Mouse (Mus musculus): Measurements from ENCODE around the gene Aff4.

DNA sequence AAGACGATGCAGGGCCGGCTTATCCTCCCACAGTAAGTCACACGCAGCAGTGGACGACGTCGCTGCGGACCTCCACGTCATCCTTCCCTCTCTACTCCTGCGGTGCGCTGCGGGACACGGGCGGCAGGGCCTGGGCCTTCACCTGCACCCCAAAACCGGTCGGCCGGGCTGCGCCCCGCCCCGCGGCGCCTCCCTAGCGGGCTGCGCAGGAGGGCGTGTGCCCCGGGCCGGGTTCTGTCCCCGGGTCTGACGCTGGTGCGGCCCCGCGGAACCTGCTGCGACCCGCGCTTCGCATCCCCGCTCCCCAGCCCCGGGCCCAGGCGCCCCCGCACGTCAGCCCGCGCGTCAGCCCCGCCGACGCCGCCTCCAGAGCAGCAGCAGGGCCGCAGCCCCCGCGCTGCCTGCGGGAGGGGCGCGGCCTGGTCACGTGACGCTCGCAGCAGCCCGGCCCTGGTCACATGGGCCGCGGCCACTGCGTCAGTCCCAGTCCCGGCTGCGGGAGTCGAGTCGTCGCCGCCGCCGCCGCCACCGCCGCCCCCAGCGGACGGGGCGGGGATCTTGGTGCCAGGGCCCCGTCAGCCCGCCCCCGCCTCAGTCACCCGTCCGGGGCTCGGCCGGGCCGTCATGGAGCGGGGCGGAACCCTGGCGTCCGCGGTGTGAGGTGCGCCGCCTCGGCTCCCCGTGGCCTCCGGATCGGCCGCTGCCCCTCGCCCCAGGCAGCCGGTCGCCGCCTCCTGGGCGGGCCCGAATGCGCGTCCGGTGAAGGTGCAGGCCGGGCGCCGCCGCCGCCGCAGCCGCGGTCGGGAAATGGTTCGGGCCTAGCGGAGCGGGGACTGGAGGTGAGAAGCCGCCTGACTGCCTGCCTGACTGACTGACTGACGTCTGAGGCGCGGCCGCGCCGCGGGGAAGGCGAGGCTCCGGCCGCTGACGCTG is at the start of gene Aff4:
- TF ChIP-seq CTCF (IDR thresholded peaks at IDR 0.05; ENCODE audit: borderline replicate concordance, extremely low read depth, insufficient read depth, insufficient read length) (no peak), POLR2A (IDR thresholded peaks at IDR 0.05; ENCODE audit: borderline replicate concordance, extremely low read depth, insufficient read depth, insufficient read length, poor library complexity, severe bottlenecking) (peak; percentile 85)
